8 mouse cellular contexts compared by ENCODE assay signal in the genomic region with DNA sequence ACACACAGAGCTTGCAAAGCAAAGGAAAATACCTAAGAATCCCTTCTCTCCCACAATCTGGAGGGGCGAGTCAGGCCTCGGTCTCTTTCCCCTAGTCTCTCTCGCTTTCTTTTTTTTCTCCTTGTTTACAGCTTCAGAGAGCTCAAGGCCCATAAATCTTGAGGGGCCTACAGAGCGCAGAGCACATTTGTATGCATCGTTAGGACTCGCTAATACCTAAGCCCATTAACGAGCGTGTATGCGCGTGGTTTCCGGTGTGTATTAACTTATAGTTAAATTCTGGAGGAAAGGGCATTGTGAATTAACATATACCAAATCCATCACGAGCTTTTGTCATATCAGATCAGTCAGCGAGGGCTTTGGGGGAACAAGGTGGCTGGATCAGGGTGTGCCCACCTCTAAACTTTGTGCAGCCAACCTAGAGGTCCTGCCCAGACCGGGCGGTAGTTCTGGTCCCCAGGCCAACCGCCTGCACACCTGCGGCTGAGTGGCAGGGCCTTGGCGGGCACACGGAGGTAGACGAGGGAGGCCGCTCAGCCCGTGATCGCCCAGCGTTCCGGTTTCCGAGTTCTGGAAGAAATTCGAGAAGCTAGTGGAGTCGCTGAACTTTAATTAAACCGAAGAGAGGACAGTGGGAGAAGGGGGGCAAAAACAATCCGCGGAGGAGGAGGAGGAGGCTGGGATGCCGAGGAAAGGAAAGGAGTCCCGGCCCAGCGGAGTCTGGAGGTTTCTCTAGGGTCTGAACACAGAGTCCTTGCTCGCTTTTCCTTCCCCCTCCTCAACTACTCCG. TPM values are rescaled to one million over a fixed set of nuclear protein-coding genes. Genes with fewer than 3 reads are reported as not detected.
DNase-seq lines count a peak whose midpoint lies in the region; ATAC-seq lines count a peak whose summit lies in the region.

No protein-coding gene starts in this region.

- no peaks in the 10 kb centered on the region for H3K36me3 ChIP-seq in heart, embryonic 12.5 days
- H3K36me3 ChIP-seq in intestine, embryonic 14.5 days (ENCODE audit: control insufficient read depth, insufficient read depth, low read length): no peaks in the 10 kb centered on the region
- no peaks in the 10 kb centered on the region for H3K36me3 ChIP-seq in liver, embryonic 15.5 days (replicated peaks)

- H3K4me1 ChIP-seq in heart, embryonic 12.5 days (replicated peaks): peaks cover 8% of the 10 kb centered on the region; the same call in 1 of the 2 replicates
- H3K4me1 ChIP-seq in brown adipose tissue, adult 24 weeks (ENCODE audit: control insufficient read depth, insufficient read depth, insufficient read length, low read length): no peaks in the 10 kb centered on the region
- peaks cover 40% of the 10 kb centered on the region for H3K4me1 ChIP-seq in intestine, embryonic 14.5 days (replicated peaks; ENCODE audit: control insufficient read depth, insufficient read depth, low read length)
- H3K4me1 ChIP-seq in liver, embryonic 15.5 days (replicated peaks): no peaks in the 10 kb centered on the region

- DNase-seq in heart, postnatal 14 days: no peak
- DNase-seq in intestine, embryonic 14.5 days (ENCODE audit: low spot score): peak; percentile 84
- no peak for DNase-seq in T-cell, adult 2 months (ENCODE audit: low spot score)
- DNase-seq in urinary bladder, adult 2 months (ENCODE audit: low spot score): no peak
- DNase-seq in cerebellum, adult 8-10 months: no peak

- H3K9me3 ChIP-seq in heart, embryonic 12.5 days (replicated peaks): no peaks in the 10 kb centered on the region
- H3K9me3 ChIP-seq in intestine, embryonic 14.5 days (ENCODE audit: control insufficient read depth, low read length): no peaks in the 10 kb centered on the region
- H3K9me3 ChIP-seq in liver, embryonic 15.5 days (replicated peaks): no peaks in the 10 kb centered on the region

- no peak overlapping the region for H3K27ac ChIP-seq in heart, embryonic 12.5 days (ENCODE audit: poor library complexity, severe bottlenecking)
- H3K27ac ChIP-seq in brown adipose tissue, adult 24 weeks (replicated peaks; ENCODE audit: low read depth, low read length): peak overlapping the region; percentile 95
- H3K27ac ChIP-seq in intestine, embryonic 14.5 days (ENCODE audit: low read depth): peak overlapping the region; percentile 96
- H3K27ac ChIP-seq in liver, embryonic 15.5 days (replicated peaks): no peak overlapping the region

- ATAC-seq in heart, embryonic 12.5 days (ENCODE audit: insufficient number of reproducible peaks, low FRiP score): no peak
- ATAC-seq in intestine, embryonic 14.5 days (replicated peaks; ENCODE audit: low FRiP score, low TSS enrichment, low read depth): peak; percentile 66
- no peak for ATAC-seq in liver, embryonic 15.5 days (ENCODE audit: insufficient read depth)

- H3K9ac ChIP-seq in heart, embryonic 12.5 days: no peak overlapping the region
- H3K9ac ChIP-seq in intestine, embryonic 14.5 days (ENCODE audit: low read length): peak overlapping the region; percentile 74
- H3K9ac ChIP-seq in liver, embryonic 15.5 days: no peak overlapping the region

- H3K4me3 ChIP-seq in heart, embryonic 12.5 days: peak overlapping the region; percentile 5; the same call in 1 of the 2 replicates
- H3K4me3 ChIP-seq in brown adipose tissue, adult 24 weeks (ENCODE audit: insufficient read depth, low read depth, low read length): peak overlapping the region; percentile 63
- peak overlapping the region; percentile 38 for H3K4me3 ChIP-seq in intestine, embryonic 14.5 days (ENCODE audit: low read depth, low read length)
- H3K4me3 ChIP-seq in liver, embryonic 15.5 days (replicated peaks): no peak overlapping the region

- H3K4me2 ChIP-seq in heart, embryonic 12.5 days: peak overlapping the region; percentile 23; the same call in 1 of the 2 replicates
- H3K4me2 ChIP-seq in intestine, embryonic 14.5 days (ENCODE audit: low read length): peak overlapping the region; percentile 72
- peak overlapping the region; percentile 23 for H3K4me2 ChIP-seq in liver, embryonic 15.5 days

- intact Hi-C loops in heart, postnatal 14 days (cut with DNase I): no loop called here

- H3K27me3 ChIP-seq in heart, embryonic 12.5 days (replicated peaks): peaks cover 92% of the 10 kb centered on the region
- H3K27me3 ChIP-seq in intestine, embryonic 14.5 days (replicated peaks; ENCODE audit: control insufficient read depth, insufficient read depth, low read length): 0 out of 2 replicates have a peak, but pooled peaks cover 3% of the 10 kb centered on the region
- H3K27me3 ChIP-seq in liver, embryonic 15.5 days: peaks cover 96% of the 10 kb centered on the region

- 2% methylated on average over 36 of the region's 36 CpGs for WGBS in heart, embryonic 12.5 days
- 5% methylated on average over 36 of the region's 36 CpGs for WGBS in intestine, embryonic 14.5 days
- 3% methylated on average over 36 of the region's 36 CpGs for WGBS in liver, embryonic 15.5 days (ENCODE audit: insufficient replicate concordance)

RNA-seq across cellular contexts. Expression of gene Hoxc4, which starts 41.8 kb away (rescaled TPM):
- polyA plus RNA-seq in heart, embryonic 12.5 days (2016; fragmentation: Nextera tagmentation; extraction: Ambion mirVana): 0.57 and 0.76 TPM in 2 replicates
- total RNA-seq in heart, postnatal 14 days (2021): under 1 TPM in 1 of 2 experiments, not detected in 1; 0.31 TPM
- 9.4 and 13.7 TPM in 2 replicates for polyA plus RNA-seq in brown adipose tissue, adult 24 weeks (2012; ENCODE audit: insufficient read depth, insufficient read length, missing spikeins)
- polyA plus RNA-seq in intestine, embryonic 14.5 days (2014; fragmentation: Nextera tagmentation; extraction: Ambion mirVana): 14.6 and 15.6 TPM in 2 replicates
- polyA plus RNA-seq in liver, embryonic 15.5 days (2015; fragmentation: Nextera tagmentation; extraction: Ambion mirVana): 0.15 and 0.26 TPM in 2 replicates
- polyA plus RNA-seq in urinary bladder, adult 2 months (2012; rRNA removed): 0.76 and 0.80 TPM in 2 replicates

Comparison
In these comparisons a context has a peak if more than half of its experiments do, and no peak if none do; other contexts are left out.
1. H3K27ac ChIP-seq: peak in brown adipose tissue, adult 24 weeks (single experiment) and intestine, embryonic 14.5 days (single experiment); none in heart, embryonic 12.5 days (single experiment) and liver, embryonic 15.5 days (single experiment).
2. Peak in every context shown above with its lines, with median percentiles within 50 percentile points of each other: H3K4me2 ChIP-seq.